Mouse (Mus musculus): ENCODE measurements around the gene Fbxo36. TPM values are rescaled to one million over a fixed set of nuclear protein-coding genes. Genes with fewer than 3 reads are reported as not detected.

The Fbxo36 gene
- polyA plus RNA-seq, 2 experiments, result 5.6 to 10.1 TPM

DNA sequence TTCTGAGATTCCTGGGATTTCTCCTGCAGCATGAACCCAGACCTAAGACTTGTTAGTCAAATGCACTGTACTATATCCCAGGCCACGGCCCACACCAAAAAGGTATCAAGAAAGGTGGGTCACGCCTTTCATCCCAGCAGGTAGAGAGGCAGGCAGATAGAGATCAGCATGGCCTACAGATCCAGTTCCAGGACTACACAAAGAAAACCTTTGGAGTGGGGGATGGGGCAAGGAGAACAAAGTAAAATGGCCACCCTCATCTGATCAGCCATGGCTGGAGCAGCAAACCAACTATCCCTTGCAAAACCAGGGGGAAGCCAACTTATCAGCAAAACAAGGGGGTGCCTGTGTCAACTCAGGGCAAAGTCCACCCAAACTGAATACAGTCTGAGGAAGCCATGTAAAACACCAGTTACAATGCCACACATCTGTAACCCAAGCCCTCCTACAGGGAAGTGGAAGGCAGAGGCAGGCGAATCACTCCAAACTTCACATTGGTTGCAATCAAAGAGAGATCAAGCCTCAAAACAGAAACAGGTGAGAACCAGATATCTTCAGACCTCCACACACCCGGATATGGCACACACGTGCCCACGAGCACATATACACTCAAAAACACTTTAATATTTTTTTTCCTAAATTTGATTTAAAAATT is 9.3 kb downstream of the Fbxo36 start:
- Histone ChIP-seq H3K27ac (replicated peaks; ENCODE audit: low read depth, low read length) (no peak overlapping the region), H3K9ac (ENCODE audit: low read depth, low read length, severe bottlenecking) (no peak overlapping the region), H3K4me3 (replicated peaks; ENCODE audit: low read length) (no peak overlapping the region), H3K4me1 (ENCODE audit: control insufficient read depth, insufficient read depth, low read length) (no peaks in the 10 kb centered on the region), H3K9me3 (ENCODE audit: control insufficient read depth, low read length) (no peaks in the 10 kb centered on the region), H3K27me3 (ENCODE audit: control insufficient read depth, insufficient read depth, low read length) (no peaks in the 10 kb centered on the region), H3K4me2 (replicated peaks; ENCODE audit: low read depth, low read length, severe bottlenecking) (no peak overlapping the region), H3K36me3 (ENCODE audit: control insufficient read depth, insufficient read depth, low read length) (no peaks in the 10 kb centered on the region)
- ATAC-seq (ENCODE audit: low FRiP score, low read depth) (no peak), DNase-seq (ENCODE audit: low spot score) (no peak)
- WGBS, result 92% methylated on average over 6 of the region's 6 CpGs
- TF ChIP-seq POLR2A (IDR thresholded peaks at IDR 0.05; ENCODE audit: borderline replicate concordance, extremely low read depth, insufficient read depth, insufficient read length), result no peak

DNA sequence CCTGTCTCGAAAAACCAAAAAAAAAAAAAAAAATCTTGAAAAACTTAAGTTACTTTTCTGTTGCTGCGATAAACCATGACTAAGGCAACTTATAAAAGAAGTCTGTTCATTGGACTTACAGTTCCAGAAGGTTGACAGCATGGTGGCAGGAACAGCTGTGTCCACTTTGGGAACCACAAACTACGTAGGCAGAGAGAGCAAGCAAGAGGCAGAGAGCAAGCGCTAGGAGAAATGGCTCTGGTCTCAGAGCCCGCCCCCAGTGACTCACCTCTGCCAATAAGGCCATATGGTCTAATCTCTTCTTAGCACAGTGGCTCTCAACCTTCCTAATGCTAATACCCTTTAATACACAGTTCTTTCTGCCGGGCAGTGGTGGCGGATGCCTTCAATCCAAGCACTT is 10.2 kb downstream of the Fbxo36 start:
- DNase-seq (ENCODE audit: low spot score) (no peak), ATAC-seq (ENCODE audit: low FRiP score, low read depth) (no peak)
- Histone ChIP-seq H3K4me3 (replicated peaks; ENCODE audit: low read length) (no peak overlapping the region), H3K27me3 (ENCODE audit: control insufficient read depth, insufficient read depth, low read length) (no peaks in the 10 kb centered on the region), H3K9ac (ENCODE audit: low read depth, low read length, severe bottlenecking) (no peak overlapping the region), H3K4me1 (ENCODE audit: control insufficient read depth, insufficient read depth, low read length) (no peaks in the 10 kb centered on the region), H3K9me3 (ENCODE audit: control insufficient read depth, low read length) (no peaks in the 10 kb centered on the region), H3K4me2 (replicated peaks; ENCODE audit: low read depth, low read length, severe bottlenecking) (no peak overlapping the region), H3K27ac (replicated peaks; ENCODE audit: low read depth, low read length) (no peak overlapping the region), H3K36me3 (ENCODE audit: control insufficient read depth, insufficient read depth, low read length) (no peaks in the 10 kb centered on the region)
- TF ChIP-seq POLR2A (IDR thresholded peaks at IDR 0.05; ENCODE audit: borderline replicate concordance, extremely low read depth, insufficient read depth, insufficient read length), result no peak
- WGBS, result 92% methylated on average over 7 of the region's 7 CpGs

DNA sequence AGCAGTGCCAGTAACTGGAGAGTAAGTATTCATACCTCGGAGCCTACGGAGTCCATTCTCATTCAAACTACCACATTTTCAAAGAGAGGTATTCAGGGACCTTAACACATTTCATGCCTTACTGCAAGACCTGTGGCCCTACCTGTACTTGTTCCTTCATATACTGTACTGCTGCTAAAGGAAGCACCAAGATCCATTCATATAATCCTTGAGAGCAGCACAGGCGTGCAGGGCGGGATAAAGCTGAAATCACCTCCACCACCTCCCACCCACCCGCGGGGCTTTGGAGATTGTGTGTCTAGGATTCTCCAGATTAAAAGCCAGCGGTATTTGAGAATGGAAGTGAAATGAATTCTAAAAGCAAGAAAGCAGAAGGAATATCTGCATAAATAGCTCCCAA is 10.8 kb downstream of the Fbxo36 start:
- WGBS, result 89% methylated on average over 7 of the region's 7 CpGs
- Histone ChIP-seq H3K9me3 (ENCODE audit: control insufficient read depth, low read length) (no peaks in the 10 kb centered on the region), H3K4me2 (replicated peaks; ENCODE audit: low read depth, low read length, severe bottlenecking) (no peak overlapping the region), H3K36me3 (ENCODE audit: control insufficient read depth, insufficient read depth, low read length) (no peaks in the 10 kb centered on the region), H3K4me3 (replicated peaks; ENCODE audit: low read length) (no peak overlapping the region), H3K4me1 (ENCODE audit: control insufficient read depth, insufficient read depth, low read length) (no peaks in the 10 kb centered on the region), H3K27me3 (ENCODE audit: control insufficient read depth, insufficient read depth, low read length) (no peaks in the 10 kb centered on the region), H3K27ac (replicated peaks; ENCODE audit: low read depth, low read length) (no peak overlapping the region), H3K9ac (ENCODE audit: low read depth, low read length, severe bottlenecking) (no peak overlapping the region)
- no peak for TF ChIP-seq POLR2A (IDR thresholded peaks at IDR 0.05; ENCODE audit: borderline replicate concordance, extremely low read depth, insufficient read depth, insufficient read length)
- ATAC-seq (ENCODE audit: low FRiP score, low read depth) (no peak), DNase-seq (ENCODE audit: low spot score) (no peak)

DNA sequence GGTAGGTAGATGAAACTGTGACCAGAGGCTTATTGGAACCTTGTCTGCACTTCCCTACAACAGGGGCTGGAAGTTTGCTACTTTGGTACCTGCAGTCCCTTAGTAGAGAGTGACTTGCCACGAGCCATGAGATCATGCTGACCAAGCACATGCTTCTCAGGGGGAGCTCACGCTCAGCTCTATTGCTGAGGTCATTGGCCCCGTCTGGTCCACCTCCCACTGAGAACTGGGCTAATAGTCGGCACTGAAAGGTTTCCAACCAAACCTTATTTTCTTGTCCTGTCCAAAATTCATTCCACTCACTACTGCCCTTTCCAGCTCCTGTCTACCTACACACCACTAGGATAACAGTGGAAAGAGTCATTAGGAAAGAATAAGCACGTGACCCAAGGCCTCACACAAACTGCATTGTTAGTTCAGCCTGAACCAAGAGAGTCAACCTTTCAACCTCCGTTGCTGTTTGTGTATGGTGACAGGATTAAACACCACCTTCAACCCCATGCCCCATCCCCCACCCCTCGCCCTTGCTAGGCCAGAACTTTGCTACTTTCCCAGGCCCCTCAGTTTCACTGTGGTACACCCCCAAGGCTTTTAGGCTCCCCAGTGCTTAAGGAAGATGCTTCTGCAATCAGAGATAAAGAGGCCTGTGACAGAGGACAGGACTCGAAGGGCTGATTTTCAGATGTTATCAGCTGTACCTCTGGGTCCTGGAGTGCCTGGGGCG is 12.0 kb downstream of the Fbxo36 start:
- no peaks in the 10 kb centered on the region for H3K36me3 ChIP-seq (ENCODE audit: control insufficient read depth, insufficient read depth, low read length)
- 40% methylated on average over 9 of the region's 9 CpGs for WGBS
- no peaks in the 10 kb centered on the region for H3K9me3 ChIP-seq (ENCODE audit: control insufficient read depth, low read length)
- ATAC-seq (ENCODE audit: low FRiP score, low read depth), result no peak
- H3K27ac ChIP-seq (replicated peaks; ENCODE audit: low read depth, low read length), result no peak overlapping the region
- no peak for TF ChIP-seq POLR2A (IDR thresholded peaks at IDR 0.05; ENCODE audit: borderline replicate concordance, extremely low read depth, insufficient read depth, insufficient read length)
- no peak overlapping the region for H3K9ac ChIP-seq (ENCODE audit: low read depth, low read length, severe bottlenecking)
- no peaks in the 10 kb centered on the region for H3K4me1 ChIP-seq (ENCODE audit: control insufficient read depth, insufficient read depth, low read length)
- no peak overlapping the region for H3K4me2 ChIP-seq (replicated peaks; ENCODE audit: low read depth, low read length, severe bottlenecking)
- H3K4me3 ChIP-seq (replicated peaks; ENCODE audit: low read length), result no peak overlapping the region
- no peak for DNase-seq (ENCODE audit: low spot score)
- no peaks in the 10 kb centered on the region for H3K27me3 ChIP-seq (ENCODE audit: control insufficient read depth, insufficient read depth, low read length)

DNA sequence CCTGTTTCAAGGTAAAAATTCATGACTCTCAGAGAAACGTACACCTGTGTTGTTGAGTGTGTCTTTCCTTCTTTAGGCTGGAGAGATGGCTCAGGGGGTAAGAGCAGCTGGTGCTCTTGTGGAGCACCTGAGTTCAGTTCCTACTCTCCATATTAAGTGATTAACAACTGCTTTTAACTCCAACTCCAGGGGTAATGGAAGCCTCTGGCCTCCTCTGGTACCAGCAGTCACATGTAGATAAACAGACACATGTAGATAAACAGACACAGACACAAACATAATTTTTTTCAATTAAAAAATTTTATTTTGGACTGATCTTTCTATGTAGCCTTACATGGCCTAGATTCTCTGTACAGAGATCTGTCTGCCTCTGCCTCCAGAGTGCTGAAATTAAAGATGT is 14.1 kb downstream of the Fbxo36 start:
- H3K27ac ChIP-seq (replicated peaks; ENCODE audit: low read depth, low read length), result no peak overlapping the region
- TF ChIP-seq POLR2A (IDR thresholded peaks at IDR 0.05; ENCODE audit: borderline replicate concordance, extremely low read depth, insufficient read depth, insufficient read length), result no peak
- H3K9ac ChIP-seq (ENCODE audit: low read depth, low read length, severe bottlenecking), result no peak overlapping the region
- H3K9me3 ChIP-seq (ENCODE audit: control insufficient read depth, low read length), result no peaks in the 10 kb centered on the region
- DNase-seq (ENCODE audit: low spot score) (no peak), ATAC-seq (ENCODE audit: low FRiP score, low read depth) (no peak)
- 77% methylated on average over 1 of the region's 1 CpGs for WGBS
- H3K27me3 ChIP-seq (ENCODE audit: control insufficient read depth, insufficient read depth, low read length), result no peaks in the 10 kb centered on the region
- no peak overlapping the region for H3K4me3 ChIP-seq (replicated peaks; ENCODE audit: low read length)
- no peaks in the 10 kb centered on the region for H3K36me3 ChIP-seq (ENCODE audit: control insufficient read depth, insufficient read depth, low read length)
- H3K4me1 ChIP-seq (ENCODE audit: control insufficient read depth, insufficient read depth, low read length), result no peaks in the 10 kb centered on the region
- H3K4me2 ChIP-seq (replicated peaks; ENCODE audit: low read depth, low read length, severe bottlenecking), result no peak overlapping the region

All from limb, embryonic 14.5 days (tissue).